Mouse (Mus musculus) heart, embryonic 16.5 days (tissue): ENCODE data around the gene Ubr4. TPM values are rescaled to one million over a fixed set of nuclear protein-coding genes. Genes with fewer than 3 reads are reported as not detected.

Experiments
- ATAC-seq: fragments of 200-750 bp; cut with Nextera tagmentation; replicated peaks from 2 replicates; pipeline ENCODE4 v1.8.0; 2017; ENCODE audit warnings: moderate number of reproducible peaks; ENCODE audit not compliant: insufficient read depth, low FRiP score; ENCODE audit errors: extremely low read depth
- H3K27ac ChIP-seq: fragments of 300-500 bp; sonication (generic); 2 replicates; pipeline ENCODE4 v1.5.1; 2014; ENCODE audit warnings: mild to moderate bottlenecking, low read length, control low read depth, moderate library complexity
- H3K27me3 ChIP-seq: fragments of 300-500 bp; sonication (generic); 2 replicates; pipeline ENCODE4 v1.6.1; 2014; ENCODE audit warnings: low read length, mixed read lengths; ENCODE audit not compliant: control insufficient read depth, insufficient read depth
- H3K36me3 ChIP-seq: fragments of 300-500 bp; sonication (generic); 2 replicates; pipeline ENCODE4 v1.6.1; 2014; ENCODE audit not compliant: control insufficient read depth, insufficient read depth
- H3K4me1 ChIP-seq: fragments of 300-500 bp; sonication (generic); 2 replicates; pipeline ENCODE4 v1.6.1; 2014; ENCODE audit warnings: low read length, mixed read lengths; ENCODE audit not compliant: control insufficient read depth, insufficient read depth
- H3K4me2 ChIP-seq: fragments of 300-500 bp; sonication (generic); 2 replicates; pipeline ENCODE4 v1.6.1; 2014; ENCODE audit warnings: low read depth, mild to moderate bottlenecking, control low read depth, low read length
- H3K4me3 ChIP-seq: fragments of 300-500 bp; sonication (generic); 2 replicates; pipeline ENCODE4 v1.5.1; 2014; ENCODE audit warnings: mild to moderate bottlenecking, control low read depth, low read length
- H3K9ac ChIP-seq: fragments of 300-500 bp; sonication (generic); 2 replicates; pipeline ENCODE4 v1.6.1; 2014; ENCODE audit warnings: low read length, control low read depth
- H3K9me3 ChIP-seq: fragments of 300-500 bp; sonication (generic); replicated peaks from 2 replicates; pipeline ENCODE4 v1.6.1; 2016; ENCODE audit warnings: low read length; ENCODE audit not compliant: control insufficient read depth
- WGBS: fragments of 180-500 bp; shearing (Covaris S2); extraction: QIAGEN DNeasy Blood & Tissue Kit; methylation state at CpG from one replicate; pipeline ENCODE4 v1.1.7; 2014; 5-methylcytosine and 5-hydroxymethylcytosine counted together
- polyA plus RNA-seq: library from polyadenylated mRNA; unstranded; fragments of >200 nt; fragmentation: Nextera tagmentation; extraction: Ambion mirVana; gene quantifications from 2 replicates; pipeline ENCODE4 v1.2.1, GENCODE M21; 2015

Gene Ubr4
- polyA plus RNA-seq, 1 experiment from 2014 or later: 58.0 TPM

DNA sequence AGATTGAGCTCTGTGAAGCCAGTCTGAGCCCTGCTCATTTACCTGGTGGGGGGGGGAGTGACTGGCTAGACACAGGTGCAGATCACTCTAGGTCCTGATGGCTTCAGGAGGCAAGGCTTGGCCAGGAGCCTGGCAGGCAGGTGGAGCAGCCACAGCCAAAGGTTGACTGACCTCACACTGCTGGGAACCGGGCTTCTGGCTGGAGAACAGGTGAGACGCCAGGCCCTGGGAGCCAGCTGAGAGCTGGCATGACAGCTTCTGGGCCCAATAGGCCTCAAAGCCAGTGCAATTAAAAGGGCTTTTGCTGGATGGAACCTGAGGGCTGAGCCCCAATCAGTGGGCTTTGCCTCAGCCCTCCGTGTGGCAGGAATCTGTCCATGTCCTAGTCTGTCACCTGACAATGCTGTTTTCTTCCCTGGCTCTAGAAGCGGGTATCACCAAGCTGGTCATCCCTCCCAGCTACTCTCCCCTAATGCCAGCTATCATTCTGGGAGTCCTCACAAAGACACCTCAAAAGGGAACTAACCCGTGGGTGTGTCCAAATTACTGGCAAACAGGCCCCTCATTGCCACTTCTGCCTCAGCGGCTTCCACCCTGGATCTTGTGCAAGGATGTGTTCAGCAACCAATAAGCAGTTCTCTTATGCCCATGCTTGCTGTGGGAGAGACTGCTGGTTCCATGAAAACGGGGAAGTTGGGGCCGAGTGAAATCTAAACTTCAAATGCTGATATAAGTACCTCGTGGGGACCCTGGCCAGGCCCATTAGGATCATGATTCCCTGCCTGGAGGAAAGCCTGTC lies 141.0 kb downstream of the Ubr4 start:
- no peak overlapping the region for H3K27ac ChIP-seq
- H3K9me3 ChIP-seq: no peaks in the 10 kb centered on the region
- H3K27me3 ChIP-seq: no peaks in the 10 kb centered on the region
- H3K9ac ChIP-seq: no peak overlapping the region
- peaks cover 22% of the 10 kb centered on the region for H3K36me3 ChIP-seq
- no peak for ATAC-seq
- WGBS: 63% methylated on average over 9 of the region's 9 CpGs
- no peak overlapping the region for H3K4me3 ChIP-seq
- H3K4me1 ChIP-seq: 0 out of 2 replicates have a peak, but pooled peaks cover 6% of the 10 kb centered on the region
- H3K4me2 ChIP-seq: no peak overlapping the region

- Histone ChIP-seq H3K27me3 (no peaks in the 10 kb centered on the region), H3K4me2 (no peak overlapping the region), H3K9ac (no peak overlapping the region), H3K36me3 (no peaks in the 10 kb centered on the region), H3K4me3 (no peak overlapping the region), H3K27ac (no peak overlapping the region), H3K9me3 (peaks cover 2% of the 10 kb centered on the region), H3K4me1 (no peaks in the 10 kb centered on the region)
- WGBS: 51% methylated on average over 14 of the region's 14 CpGs
- ATAC-seq: no peak
Observed at GRCm38 (mm10) chr4:139500814-139501213, 148.4 kb downstream of the Ubr4 start.

GRCm38 (mm10) chr4:139501702-139502101 lies 149.3 kb downstream of the Ubr4 start:
- Histone ChIP-seq H3K27ac (no peak overlapping the region), H3K9me3 (peaks cover 3% of the 10 kb centered on the region), H3K4me2 (no peak overlapping the region), H3K4me3 (no peak overlapping the region), H3K27me3 (no peaks in the 10 kb centered on the region), H3K9ac (no peak overlapping the region), H3K4me1 (no peaks in the 10 kb centered on the region), H3K36me3 (no peaks in the 10 kb centered on the region)
- no peak for ATAC-seq
- 77% methylated on average over 6 of the region's 6 CpGs for WGBS

GRCm38 (mm10) chr4:139503919-139504318 lies 151.5 kb downstream of the Ubr4 start:
- Histone ChIP-seq H3K4me1 (no peaks in the 10 kb centered on the region), H3K36me3 (no peaks in the 10 kb centered on the region), H3K4me2 (no peak overlapping the region), H3K9me3 (peaks cover 3% of the 10 kb centered on the region), H3K4me3 (no peak overlapping the region), H3K27ac (no peak overlapping the region), H3K27me3 (no peaks in the 10 kb centered on the region), H3K9ac (no peak overlapping the region)
- ATAC-seq: no peak
- WGBS: 75% methylated on average over 8 of the region's 8 CpGs

- no peaks in the 10 kb centered on the region for H3K4me1 ChIP-seq
- no peak overlapping the region for H3K9ac ChIP-seq
Observed at GRCm38 (mm10) chr4:139505716-139506115, 153.3 kb downstream of the Ubr4 start.

GRCm38 (mm10) chr4:139506727-139507126 lies 154.3 kb downstream of the Ubr4 start:
- Histone ChIP-seq H3K27ac (no peak overlapping the region), H3K4me1 (no peaks in the 10 kb centered on the region)

More at GRCm38 (mm10) chr4:139505716-139506115, 153.3 kb downstream of the Ubr4 start:
- H3K4me3 ChIP-seq: no peak overlapping the region
- H3K4me2 ChIP-seq: no peak overlapping the region
- H3K36me3 ChIP-seq: no peaks in the 10 kb centered on the region
- ATAC-seq: no peak
- peaks cover 3% of the 10 kb centered on the region for H3K9me3 ChIP-seq
- WGBS: 81% methylated on average over 4 of the region's 4 CpGs
- no peak overlapping the region for H3K27ac ChIP-seq
- H3K27me3 ChIP-seq: no peaks in the 10 kb centered on the region

GRCm38 (mm10) chr4:139509069-139509468 lies 156.7 kb downstream of the Ubr4 start:
- Histone ChIP-seq H3K27me3 (no peaks in the 10 kb centered on the region), H3K4me1 (no peaks in the 10 kb centered on the region), H3K4me3 (no peak overlapping the region), H3K9me3 (peaks cover 3% of the 10 kb centered on the region), H3K27ac (no peak overlapping the region), H3K4me2 (no peak overlapping the region), H3K36me3 (no peaks in the 10 kb centered on the region), H3K9ac (no peak overlapping the region)
- ATAC-seq: no peak
- WGBS: 83% methylated on average over 1 of the region's 2 CpGs

More at GRCm38 (mm10) chr4:139506727-139507126, 154.3 kb downstream of the Ubr4 start:
- H3K4me2 ChIP-seq: no peak overlapping the region
- H3K9ac ChIP-seq: no peak overlapping the region
- no peak overlapping the region for H3K4me3 ChIP-seq
- H3K27me3 ChIP-seq: no peaks in the 10 kb centered on the region
- ATAC-seq: no peak
- 87% methylated on average over 11 of the region's 11 CpGs for WGBS
- no peaks in the 10 kb centered on the region for H3K36me3 ChIP-seq
- H3K9me3 ChIP-seq: peaks cover 3% of the 10 kb centered on the region

DNA sequence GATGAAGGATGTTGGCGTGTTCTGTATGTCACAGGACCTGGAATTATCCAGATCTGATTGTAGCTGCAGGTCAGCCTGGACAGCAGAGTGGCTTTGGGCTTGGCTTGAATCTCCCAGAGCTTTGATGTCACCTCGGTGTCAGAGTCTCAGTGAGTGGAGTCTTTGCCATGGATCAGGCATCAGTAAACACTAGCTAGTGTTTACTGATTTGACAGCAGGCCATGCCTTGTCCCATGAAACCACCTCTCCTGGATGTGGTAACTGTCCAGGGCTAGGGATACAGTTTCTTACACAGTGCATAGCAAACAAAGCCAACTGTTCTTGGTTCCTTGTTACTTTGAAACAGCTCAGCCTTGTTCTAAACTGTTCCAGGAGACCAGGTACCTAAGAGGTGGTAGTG lies 159.1 kb downstream of the Ubr4 start:
- 63% methylated on average over 2 of the region's 2 CpGs for WGBS
- Histone ChIP-seq H3K27ac (no peak overlapping the region), H3K4me2 (no peak overlapping the region), H3K36me3 (no peaks in the 10 kb centered on the region), H3K9ac (no peak overlapping the region), H3K4me3 (no peak overlapping the region), H3K27me3 (no peaks in the 10 kb centered on the region), H3K4me1 (no peaks in the 10 kb centered on the region), H3K9me3 (no peaks in the 10 kb centered on the region)
- no peak for ATAC-seq

GRCm38 (mm10) chr4:139512985-139513384 lies 160.6 kb downstream of the Ubr4 start:
- Histone ChIP-seq H3K27ac (no peak overlapping the region), H3K4me3 (no peak overlapping the region), H3K27me3 (no peaks in the 10 kb centered on the region), H3K9ac (no peak overlapping the region), H3K4me1 (no peaks in the 10 kb centered on the region), H3K4me2 (no peak overlapping the region), H3K9me3 (no peaks in the 10 kb centered on the region), H3K36me3 (no peaks in the 10 kb centered on the region)
- ATAC-seq: no peak
- WGBS: 70% methylated on average over 2 of the region's 2 CpGs
